Mouse (Mus musculus) cerebellum, adult 8-10 months (tissue): ENCODE data around the gene Pde10a.

Source experiments
- DNase-seq: peaks from one replicate; pipeline ENCODE4 v3.0.0; 2022

Gene Pde10a

GRCm38 (mm10) chr17:8851846-8852245 lies 326.7 kb downstream of the Pde10a start:
- DNase-seq = no peak

GRCm38 (mm10) chr17:8856430-8857371 lies 331.5 kb downstream of the Pde10a start:
- no peak for DNase-seq

GRCm38 (mm10) chr17:8858636-8859421 lies 333.7 kb downstream of the Pde10a start:
- DNase-seq = no peak

- DNase-seq = no peak
Observed at GRCm38 (mm10) chr17:8859489-8859888, 334.3 kb downstream of the Pde10a start.

- DNase-seq = no peak
Observed at GRCm38 (mm10) chr17:8864638-8865497, 339.7 kb downstream of the Pde10a start.

- DNase-seq = no peak
Observed at GRCm38 (mm10) chr17:8867331-8868237, 342.4 kb downstream of the Pde10a start.

- DNase-seq = no peak
Observed at GRCm38 (mm10) chr17:8869287-8869686, 344.1 kb downstream of the Pde10a start.

GRCm38 (mm10) chr17:8870848-8871247 lies 345.7 kb downstream of the Pde10a start:
- no peak for DNase-seq

GRCm38 (mm10) chr17:8871396-8871795 lies 346.2 kb downstream of the Pde10a start:
- no peak for DNase-seq

GRCm38 (mm10) chr17:8871997-8872593 lies 346.9 kb downstream of the Pde10a start:
- no peak for DNase-seq

- DNase-seq = no peak
Observed at GRCm38 (mm10) chr17:8872611-8873010, 347.4 kb downstream of the Pde10a start.

GRCm38 (mm10) chr17:8878056-8878455 lies 352.9 kb downstream of the Pde10a start:
- DNase-seq = no peak

- DNase-seq = no peak
Observed at GRCm38 (mm10) chr17:8881711-8882110, 356.5 kb downstream of the Pde10a start.

- DNase-seq = no peak
Observed at GRCm38 (mm10) chr17:8884691-8885090, 359.5 kb downstream of the Pde10a start.

GRCm38 (mm10) chr17:8885830-8886229 lies 360.7 kb downstream of the Pde10a start:
- no peak for DNase-seq

- no peak for DNase-seq
Observed at GRCm38 (mm10) chr17:8888105-8888504, 362.9 kb downstream of the Pde10a start.

GRCm38 (mm10) chr17:8888639-8889038 lies 363.5 kb downstream of the Pde10a start:
- no peak for DNase-seq

GRCm38 (mm10) chr17:8892193-8892985 lies 367.2 kb downstream of the Pde10a start:
- no peak for DNase-seq

- no peak for DNase-seq
Observed at GRCm38 (mm10) chr17:8895991-8896390, 370.8 kb downstream of the Pde10a start.

- DNase-seq = no peak
Observed at GRCm38 (mm10) chr17:8897749-8898148, 372.6 kb downstream of the Pde10a start.
